Mouse (Mus musculus) natural killer cell, adult 2 months (primary cell): Measurements from ENCODE around the gene Tbc1d1.

Source experiments
- DNase-seq, 2 experiments: peaks; one replicate each; pipeline ENCODE4 v3.0.0; 2022; ENCODE audit warnings: low spot score in 2 of 2

The Tbc1d1 gene

GRCm38 (mm10) chr5:64160705-64161391 is 4.7 kb downstream of the Tbc1d1 start:
- DNase-seq: peak; percentile 65 to 66

GRCm38 (mm10) chr5:64161917-64162316 is 5.8 kb downstream of the Tbc1d1 start:
- no peak for DNase-seq

- no peak for DNase-seq
These were observed 6.5 kb downstream of the Tbc1d1 start for GRCm38 (mm10) chr5:64162582-64162981.

GRCm38 (mm10) chr5:64164414-64164813 is 8.3 kb downstream of the Tbc1d1 start:
- DNase-seq: no peak

GRCm38 (mm10) chr5:64165826-64166225 is 9.7 kb downstream of the Tbc1d1 start:
- DNase-seq: no peak

GRCm38 (mm10) chr5:64168990-64169540 is 13.0 kb downstream of the Tbc1d1 start:
- no peak for DNase-seq

GRCm38 (mm10) chr5:64172884-64173283 is 16.8 kb downstream of the Tbc1d1 start:
- DNase-seq: no peak

GRCm38 (mm10) chr5:64173302-64173701 is 17.2 kb downstream of the Tbc1d1 start:
- no peak for DNase-seq

- no peak for DNase-seq
These were observed 18.4 kb downstream of the Tbc1d1 start for GRCm38 (mm10) chr5:64174429-64174935.

- no peak for DNase-seq
These were observed 24.4 kb downstream of the Tbc1d1 start for GRCm38 (mm10) chr5:64180548-64180947.

- DNase-seq: no peak
These were observed 27.6 kb downstream of the Tbc1d1 start for GRCm38 (mm10) chr5:64183712-64184111.

- DNase-seq: no peak
These were observed 29.2 kb downstream of the Tbc1d1 start for GRCm38 (mm10) chr5:64185257-64185656.

- DNase-seq: no peak
These were observed 30.5 kb downstream of the Tbc1d1 start for GRCm38 (mm10) chr5:64186566-64186965.

GRCm38 (mm10) chr5:64188083-64188648 is 32.1 kb downstream of the Tbc1d1 start:
- DNase-seq: no peak

- DNase-seq: no peak
These were observed 34.8 kb downstream of the Tbc1d1 start for GRCm38 (mm10) chr5:64190892-64191291.

- no peak for DNase-seq
These were observed 37.2 kb downstream of the Tbc1d1 start for GRCm38 (mm10) chr5:64193353-64193752.

- DNase-seq: no peak
These were observed 40.3 kb downstream of the Tbc1d1 start for GRCm38 (mm10) chr5:64196250-64196865.

GRCm38 (mm10) chr5:64196866-64197321 is 40.8 kb downstream of the Tbc1d1 start:
- DNase-seq: no peak

GRCm38 (mm10) chr5:64198624-64199023 is 42.5 kb downstream of the Tbc1d1 start:
- DNase-seq: no peak

- DNase-seq: no peak
These were observed 45.0 kb downstream of the Tbc1d1 start for GRCm38 (mm10) chr5:64201071-64201470.

- peak; percentile 30 to 54 for DNase-seq
These were observed 46.2 kb downstream of the Tbc1d1 start for GRCm38 (mm10) chr5:64202306-64202705.

- peak in 1 of 2 experiments; percentile 61 for DNase-seq
These were observed 49.5 kb downstream of the Tbc1d1 start for GRCm38 (mm10) chr5:64205610-64206009.
